Mouse (Mus musculus): Measurements from ENCODE around the gene Zmiz2. TPM values are rescaled to one million over a fixed set of nuclear protein-coding genes. Genes with fewer than 3 reads are reported as not detected.

The Zmiz2 gene
- total RNA-seq (2023) = 10 to 100 TPM; 32.7 to 38.5 TPM

GRCm38 (mm10) chr11:6388726-6389413 is at the start of gene Zmiz2:
Gene Zmiz2 (plus strand): TSS chr11:6389074.

GRCm38 (mm10) chr11:6414751-6415550 is 26.1 kb downstream of the Zmiz2 start, which contains the start of gene Ppia:
Gene Ppia (plus strand): TSS chr11:6415443.

GRCm38 (mm10) chr11:6444077-6444853 is 55.4 kb downstream of the Zmiz2 start, which contains the start of gene H2afv:
Gene H2afv (minus strand): TSS chr11:6444443.

Other genes with a start within 250 kb of the Zmiz2 start
- under 1 TPM in 1 of 2 experiments, not detected in 1; 0.22 TPM for gene A730071L15Rik, start 189.0 kb upstream of the Zmiz2 start, total RNA-seq (2023)
- gene Nudcd3, start 188.7 kb upstream of the Zmiz2 start, total RNA-seq (2023) = 10 to 100 TPM; 26.5 to 30.7 TPM
- not detected for gene Npc1l1, start 158.9 kb upstream of the Zmiz2 start, total RNA-seq (2023)
- 10 to 100 TPM; 24.2 to 25.2 TPM for gene Ddx56, start 121.3 kb upstream of the Zmiz2 start, total RNA-seq (2023)
- 10 to 100 TPM; 24.8 to 26.2 TPM for gene Tmed4, start 114.2 kb upstream of the Zmiz2 start, total RNA-seq (2023)
- gene Ogdh, start 97.4 kb upstream of the Zmiz2 start, total RNA-seq (2023) = 100 to 1,000 TPM; 121 to 139 TPM
- gene Ppia, start 26.4 kb downstream of the Zmiz2 start, total RNA-seq (2023) = 100 to 1,000 TPM; 810 to 938 TPM
- gene H2afv, start 55.4 kb downstream of the Zmiz2 start, total RNA-seq (2023) = 10 to 100 TPM; 82.9 to 83.6 TPM
- 10 to 100 TPM; 49.2 to 53.9 TPM for gene Purb, start 86.8 kb downstream of the Zmiz2 start, total RNA-seq (2023)
- 100 to 1,000 TPM; 232 to 245 TPM for gene Myo1g, start 131.9 kb downstream of the Zmiz2 start, total RNA-seq (2023)
- 100 to 1,000 TPM; 127 to 129 TPM for gene Ccm2, start 157.8 kb downstream of the Zmiz2 start, total RNA-seq (2023)
- gene Nacad, start 217.0 kb downstream of the Zmiz2 start, total RNA-seq (2023) = under 1 TPM; 0.16 to 0.33 TPM
- gene Tbrg4, start 237.0 kb downstream of the Zmiz2 start, total RNA-seq (2023) = 10 to 100 TPM; 55.1 to 58.0 TPM
- not detected for gene Wap, start 249.6 kb downstream of the Zmiz2 start, total RNA-seq (2023)